Mouse (Mus musculus) liver (tissue): ENCODE measurements around the gene Cecr2.

ENCODE experiments used
- DNase-seq: peaks from one replicate; pipeline ENCODE4 v3.0.0-alpha.2; 2020; ENCODE audit warnings: mixed read lengths

Cecr2 gene

DNA sequence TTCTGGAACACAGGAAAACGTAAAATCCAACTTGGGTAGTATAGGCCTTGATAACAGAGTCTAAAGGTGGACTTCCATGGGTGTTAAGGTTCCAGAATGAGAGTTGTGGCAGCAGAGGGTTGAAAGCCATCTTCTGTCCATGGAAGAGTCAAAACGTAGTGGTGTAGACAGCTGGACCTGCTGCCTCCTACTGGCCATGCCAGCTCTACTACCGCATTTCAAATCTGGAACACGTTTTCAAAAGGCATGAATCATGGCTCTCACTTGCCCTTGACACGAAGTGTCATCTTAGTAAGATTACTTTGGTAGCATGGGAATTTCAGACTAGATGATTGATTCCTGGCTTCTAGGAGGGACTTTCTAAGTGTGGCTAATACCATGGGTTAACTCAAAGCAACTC lies 8.0 kb downstream of the Cecr2 start:
- peak; percentile 58 for DNase-seq

DNA sequence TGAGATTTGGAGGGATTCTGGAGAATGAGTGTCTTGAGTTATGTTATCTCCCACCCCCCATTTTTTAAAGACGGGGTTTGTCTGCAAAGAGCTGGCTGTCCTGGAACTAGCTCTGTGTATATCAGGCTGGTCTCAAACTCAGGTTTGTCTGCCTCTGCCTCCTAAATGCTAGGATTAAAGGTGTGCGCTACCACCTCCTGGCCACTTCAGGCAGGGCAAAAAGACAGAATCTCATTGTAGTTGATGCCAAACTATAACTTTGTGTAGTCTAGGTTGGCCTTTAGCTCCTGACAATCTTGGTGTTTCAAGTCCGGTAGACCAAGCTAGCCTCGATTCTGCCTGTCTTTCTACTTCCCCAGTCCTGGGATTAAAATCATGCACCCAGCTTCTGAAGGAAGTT lies 8.7 kb downstream of the Cecr2 start:
- DNase-seq, result peak; percentile 17

DNA sequence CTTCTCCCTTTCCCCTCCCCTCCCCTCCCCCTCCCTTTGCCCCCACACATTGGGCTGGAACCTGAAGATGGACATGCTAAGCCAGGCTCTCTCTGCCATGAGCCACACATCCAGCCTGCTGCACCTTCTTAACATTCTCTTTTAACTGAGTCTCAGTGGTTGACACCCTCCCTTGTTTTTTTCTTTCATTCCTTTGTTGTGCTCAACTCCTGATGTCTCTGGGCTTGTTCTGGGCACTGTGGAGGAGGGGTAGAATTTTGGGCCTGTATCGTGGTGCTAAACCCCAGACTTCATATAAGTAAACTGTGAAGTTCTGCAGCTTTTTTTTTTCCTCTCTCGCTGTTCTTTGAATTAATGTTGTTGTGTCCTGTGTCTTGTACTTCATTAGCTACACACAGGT lies 9.8 kb downstream of the Cecr2 start:
- DNase-seq, result no peak

DNA sequence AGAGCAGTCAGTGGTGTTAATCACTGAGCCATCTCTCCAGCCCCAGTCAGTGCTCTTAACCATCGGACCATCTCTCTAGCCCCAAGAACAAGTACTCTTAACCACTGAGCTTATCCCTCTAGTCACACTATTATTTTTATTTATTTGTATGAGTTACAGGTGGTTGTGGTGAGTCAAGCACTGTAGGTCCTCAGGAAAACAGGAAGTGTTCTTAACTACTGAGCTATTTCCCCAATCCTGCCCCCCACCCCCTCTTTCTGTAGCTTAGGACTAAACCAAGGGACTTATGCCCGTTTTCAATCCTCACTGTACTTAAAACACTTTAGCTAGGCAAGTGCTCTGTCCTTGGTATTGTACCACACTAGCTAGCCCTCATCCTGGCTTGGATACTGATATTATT lies 17.2 kb downstream of the Cecr2 start:
- DNase-seq, result no peak

DNA sequence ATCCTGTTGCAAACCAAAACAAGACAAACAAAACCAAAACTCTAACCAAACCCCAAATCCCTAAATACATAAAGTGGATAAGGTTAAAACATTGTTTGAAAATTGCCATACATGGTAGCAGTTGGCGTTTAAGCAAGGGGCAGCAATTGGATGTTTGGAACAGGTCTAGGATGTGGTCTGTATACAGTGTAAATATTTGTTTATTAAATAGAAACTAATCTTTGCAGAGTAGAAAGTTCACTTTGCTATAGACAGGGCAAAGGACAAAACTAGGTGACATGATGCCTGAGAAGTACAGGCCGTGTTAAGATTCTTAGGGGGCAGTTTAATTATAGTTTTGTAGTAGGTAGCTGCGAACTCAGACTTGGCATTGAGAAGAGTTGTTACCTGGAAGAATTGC lies 18.6 kb downstream of the Cecr2 start:
- DNase-seq, result no peak

DNA sequence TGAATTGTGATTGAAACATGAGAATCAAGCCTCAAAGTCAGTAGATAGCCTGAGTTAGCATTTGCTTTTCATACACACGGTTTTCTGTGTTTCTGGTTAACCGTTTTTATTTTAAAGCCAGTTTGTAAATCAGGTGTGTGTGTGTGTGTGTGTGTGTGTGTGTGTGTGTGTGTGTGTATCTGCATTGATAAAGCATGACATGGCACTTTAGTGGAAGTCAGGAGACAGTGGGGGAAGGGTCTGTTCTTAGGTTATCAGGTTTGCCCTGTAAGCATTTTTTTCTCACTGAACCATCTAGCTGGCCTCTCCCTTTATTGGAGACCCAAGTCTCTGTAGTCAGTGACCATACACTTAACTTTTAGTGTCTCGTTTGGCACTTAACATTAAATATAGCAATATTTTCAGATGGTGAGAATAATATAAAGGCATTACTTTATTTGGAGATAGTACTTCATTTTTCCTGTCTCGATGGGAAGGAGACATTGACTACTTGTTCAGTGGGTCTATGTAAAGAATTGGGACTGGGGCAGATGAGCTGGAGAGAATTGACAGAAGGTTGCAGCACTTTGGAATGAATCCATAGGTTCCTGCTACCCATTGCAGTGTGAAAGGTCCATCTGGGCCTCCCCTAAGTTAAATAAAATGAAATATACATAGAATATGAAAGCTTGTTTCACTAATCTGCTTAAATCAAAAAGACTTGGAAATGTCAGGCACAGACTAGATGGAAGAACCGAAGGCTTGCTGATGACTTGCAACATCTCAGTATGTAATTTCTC lies 20.9 kb downstream of the Cecr2 start:
- DNase-seq, result no peak

DNA sequence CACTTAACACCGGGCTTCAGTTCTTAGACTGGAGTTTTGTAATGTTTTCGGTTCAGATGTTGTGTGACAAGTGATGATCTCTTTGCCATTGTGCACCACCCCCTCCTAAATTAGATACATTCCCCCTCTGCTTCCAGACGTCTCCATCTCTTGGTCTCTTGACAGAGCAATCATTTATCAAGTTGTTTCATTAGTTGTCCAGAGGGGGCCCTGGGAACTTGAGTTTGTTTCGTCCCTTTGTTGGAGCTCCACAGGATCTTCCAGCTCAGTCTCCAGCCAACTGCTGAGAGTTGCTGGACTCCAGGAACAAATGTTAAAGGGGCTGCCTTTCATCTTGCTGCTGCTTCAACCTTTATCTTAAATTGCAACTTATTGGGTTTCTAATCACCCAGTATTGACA lies 34.1 kb downstream of the Cecr2 start:
- DNase-seq, result no peak

DNA sequence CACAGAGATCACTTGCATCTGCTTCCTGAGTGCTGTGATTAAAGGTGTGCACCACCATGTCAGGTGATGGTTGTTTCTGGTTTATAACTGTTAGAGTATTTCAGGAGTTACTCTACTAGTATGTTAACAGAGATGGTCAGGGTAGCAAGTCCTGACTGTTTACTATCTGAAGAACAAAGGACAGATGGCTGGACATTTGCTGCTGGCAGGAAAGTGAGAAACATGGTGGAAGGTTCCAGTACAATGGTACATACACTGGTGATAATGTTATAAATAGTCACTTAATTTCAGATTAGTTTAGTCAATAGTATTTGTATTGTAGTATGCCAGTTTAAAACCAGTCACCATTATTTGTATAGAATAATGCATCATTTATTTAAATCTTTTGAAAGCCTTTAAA lies 38.2 kb downstream of the Cecr2 start:
- no peak for DNase-seq

DNA sequence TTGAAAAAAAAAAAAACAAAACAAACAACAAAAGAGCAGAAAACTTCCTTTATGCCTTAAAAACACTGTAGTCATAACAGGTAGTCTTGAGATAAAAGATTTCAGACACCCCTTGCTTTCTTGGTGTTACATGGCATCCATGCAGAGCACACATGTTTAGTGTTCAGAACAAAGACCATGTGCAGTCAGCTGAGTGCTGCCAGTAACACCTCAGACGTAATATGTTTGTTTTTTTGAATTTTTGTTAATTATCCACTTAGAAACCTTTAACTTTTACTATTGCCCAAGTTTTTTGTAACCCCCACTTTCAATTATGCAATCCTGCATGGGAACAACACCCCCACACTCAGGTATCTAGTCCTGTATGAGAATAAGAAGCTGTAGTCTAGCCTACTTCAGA lies 42.6 kb downstream of the Cecr2 start:
- DNase-seq, result no peak

DNA sequence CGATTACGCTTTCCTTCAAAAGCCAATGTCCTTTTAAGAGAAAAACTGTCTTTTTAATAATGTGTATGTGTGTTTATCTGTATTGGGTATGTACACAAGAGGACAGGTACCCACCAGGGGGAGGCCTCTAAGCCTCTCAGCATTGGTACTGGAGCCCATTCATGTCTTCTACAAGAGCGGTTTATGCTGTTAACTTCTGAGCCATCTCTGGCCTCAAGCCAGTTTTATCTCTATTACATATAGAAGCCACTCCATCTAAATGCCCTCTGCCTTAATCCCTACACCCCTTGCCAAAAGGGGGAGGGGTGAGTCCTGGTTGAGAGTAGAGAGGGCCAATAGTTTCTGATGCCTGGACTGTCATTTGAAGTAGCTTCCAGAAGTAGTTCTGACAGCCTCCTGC lies 48.6 kb downstream of the Cecr2 start:
- no peak for DNase-seq

DNA sequence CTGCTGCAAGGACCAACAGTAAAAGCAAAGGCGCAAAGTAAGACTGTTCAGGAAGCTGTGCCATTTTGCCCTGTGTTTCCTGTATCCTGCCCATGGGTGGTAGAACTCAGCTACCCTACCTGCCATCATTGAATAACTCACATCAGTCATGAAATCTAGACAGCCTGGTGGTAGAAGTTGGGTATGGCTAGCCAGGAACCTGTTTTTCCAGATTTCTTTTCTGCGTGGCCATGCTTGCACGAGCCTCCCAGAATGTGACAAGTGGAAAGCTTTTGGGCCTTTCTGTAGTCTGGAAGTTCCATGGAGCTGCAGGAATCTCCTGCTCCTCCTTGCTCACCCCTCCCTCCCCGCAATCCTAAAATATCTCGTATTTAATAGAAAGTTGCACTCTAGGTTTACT lies 49.1 kb downstream of the Cecr2 start:
- DNase-seq, result no peak

DNA sequence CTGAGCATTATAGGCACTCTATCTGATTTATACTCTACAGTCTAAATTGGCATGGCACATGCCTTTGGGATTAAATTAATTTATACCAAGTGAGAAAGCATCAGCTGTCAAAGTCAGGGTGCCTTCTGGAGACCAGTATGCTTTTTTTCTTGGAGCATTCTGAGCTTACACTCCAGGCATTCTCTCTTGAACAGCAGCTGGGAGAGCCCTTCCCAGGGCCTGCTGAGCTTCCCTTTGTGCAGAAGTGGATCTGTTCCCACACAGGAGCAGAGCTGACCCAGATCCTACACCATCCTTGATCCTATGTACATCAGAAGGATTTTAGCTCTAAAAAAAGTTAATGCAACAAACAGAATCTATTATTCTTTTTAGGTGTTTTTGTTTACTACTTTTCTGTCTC lies 49.7 kb downstream of the Cecr2 start:
- DNase-seq, result no peak

DNA sequence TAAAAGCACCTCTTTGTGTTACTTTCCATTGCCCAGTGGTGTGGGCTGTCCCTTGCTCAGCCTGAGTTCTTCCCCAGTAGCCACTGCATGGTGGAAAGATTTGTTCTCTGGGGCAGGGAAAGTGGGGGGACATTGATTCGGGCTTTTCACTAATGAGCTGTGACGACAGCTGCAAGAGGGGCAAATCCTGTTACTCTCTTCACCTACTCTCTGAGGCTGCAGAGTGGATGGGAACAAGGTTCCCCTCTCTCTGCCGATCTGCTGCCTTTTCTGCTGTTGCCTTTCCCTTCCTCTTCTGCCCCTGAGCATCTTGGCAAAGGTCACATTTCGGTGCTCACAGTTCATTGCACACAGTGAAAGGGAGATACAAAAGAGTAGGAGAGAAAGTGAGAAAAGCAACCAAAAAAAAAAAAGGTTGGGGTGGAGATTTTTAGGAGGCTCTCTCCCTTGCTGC lies 50.4 kb downstream of the Cecr2 start:
- DNase-seq, result no peak

DNA sequence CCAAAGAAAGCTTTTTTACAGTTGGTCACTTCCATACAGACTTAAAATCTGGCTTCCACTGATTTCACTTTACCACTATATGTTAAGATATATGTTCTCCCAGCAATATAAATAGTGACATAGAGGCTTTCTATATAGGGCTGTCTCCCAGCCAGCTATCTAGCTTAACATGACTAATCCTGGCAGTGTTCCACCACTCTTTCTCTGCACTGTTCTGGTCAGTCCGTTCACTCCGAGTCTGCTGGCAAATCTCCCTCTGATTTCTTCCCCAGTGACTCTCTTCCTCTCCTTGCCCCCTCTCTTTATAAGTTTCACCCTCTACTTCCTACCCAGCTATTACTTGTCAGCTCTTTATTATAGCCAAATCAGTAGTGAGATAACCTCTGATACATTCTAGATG lies 59.8 kb downstream of the Cecr2 start:
- DNase-seq, result no peak

DNA sequence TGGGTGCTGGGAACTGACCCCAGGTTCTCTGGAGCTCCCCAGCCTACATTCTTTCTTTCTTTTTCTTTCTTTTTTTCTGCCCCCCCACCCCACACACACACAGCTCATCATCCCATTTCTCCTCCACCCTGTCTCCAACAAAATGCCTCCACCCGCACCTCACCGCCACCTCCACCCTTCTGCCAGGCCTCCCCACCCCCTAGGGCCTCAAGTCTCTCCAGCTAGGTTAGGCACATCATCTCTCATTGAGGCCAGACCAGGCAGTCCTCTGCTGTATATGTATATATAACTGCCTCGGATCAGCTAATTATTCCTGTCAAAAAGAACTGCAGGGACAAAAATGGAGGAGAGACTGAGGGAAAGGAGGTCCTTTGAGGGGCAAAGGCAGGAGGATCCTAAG lies 69.8 kb downstream of the Cecr2 start:
- no peak for DNase-seq

DNA sequence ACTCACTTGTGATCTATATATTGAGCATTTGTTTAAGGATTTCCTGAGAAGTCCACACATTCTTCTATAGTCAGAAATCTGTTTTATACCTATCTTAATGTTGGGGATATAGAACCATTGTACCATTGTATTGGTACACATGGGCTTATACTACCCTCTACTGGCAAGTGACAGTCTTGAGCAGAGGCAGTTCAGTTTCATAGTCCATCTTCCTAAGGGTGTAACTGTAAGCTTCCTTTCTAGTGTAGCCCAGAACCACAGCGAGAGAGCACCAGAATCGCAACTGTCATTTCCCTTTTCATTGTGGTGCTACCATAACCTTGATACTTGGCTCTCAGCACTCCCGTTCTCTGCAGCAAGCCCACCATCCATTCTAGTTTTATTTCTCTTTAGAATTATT lies 70.4 kb downstream of the Cecr2 start:
- DNase-seq, result no peak

DNA sequence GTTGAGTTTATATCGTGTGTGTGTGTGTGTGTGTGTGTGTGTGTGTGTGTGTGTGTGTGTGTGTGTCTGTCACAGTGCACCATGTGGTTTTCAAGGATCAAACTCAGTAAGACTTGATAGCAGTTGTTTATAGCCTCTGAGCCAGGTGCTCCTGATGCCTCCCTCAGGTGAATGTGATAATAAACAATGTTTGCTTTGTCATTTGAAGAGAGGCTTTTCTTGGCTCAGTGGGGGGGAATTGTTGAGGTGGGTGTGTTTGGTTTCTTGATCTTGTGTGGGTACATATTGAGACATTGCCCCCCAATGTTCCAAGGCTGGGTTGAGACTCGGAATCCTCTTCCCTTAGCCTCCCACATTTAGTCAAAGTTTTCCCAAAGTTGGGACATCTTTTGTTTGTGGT lies 77.0 kb downstream of the Cecr2 start:
- DNase-seq, result no peak

DNA sequence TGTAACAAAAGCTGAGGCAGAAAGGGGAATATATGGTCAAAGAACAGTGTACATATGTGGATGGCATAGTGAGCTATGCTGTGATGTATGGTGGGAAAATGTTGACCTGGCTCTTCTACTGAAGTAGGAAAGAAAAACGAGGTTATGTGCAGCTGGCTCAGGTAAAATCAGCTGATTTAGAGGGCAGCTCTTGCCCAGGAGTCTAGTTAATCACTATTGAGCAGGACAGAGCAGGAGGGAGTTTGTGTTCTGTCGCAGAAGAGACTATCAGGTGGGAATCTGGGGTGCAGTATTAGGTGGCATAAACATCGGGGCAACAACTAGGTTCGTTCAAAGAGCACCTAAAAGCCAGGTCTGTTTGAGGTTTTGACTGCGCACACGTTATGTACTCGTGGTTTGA lies 78.1 kb downstream of the Cecr2 start:
- DNase-seq, result no peak

DNA sequence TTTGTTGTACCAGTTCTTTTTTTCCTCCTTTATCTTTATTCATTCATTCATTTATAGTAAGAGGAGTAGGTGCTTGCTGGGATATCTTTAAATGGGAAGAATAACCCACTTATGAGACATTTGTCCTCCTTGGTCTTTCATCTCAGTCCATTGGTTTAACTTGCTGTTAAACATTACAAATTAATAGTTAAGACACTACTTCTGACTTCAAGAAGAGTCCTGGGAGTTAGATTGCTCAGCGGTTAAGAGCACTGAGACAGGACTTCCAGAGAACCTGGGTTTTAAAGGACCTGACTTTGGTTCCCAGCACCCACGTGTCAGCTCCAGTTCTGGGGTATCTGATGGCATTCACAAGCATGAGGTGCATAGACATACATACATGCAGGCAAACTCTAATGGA lies 80.2 kb downstream of the Cecr2 start:
- DNase-seq, result no peak

DNA sequence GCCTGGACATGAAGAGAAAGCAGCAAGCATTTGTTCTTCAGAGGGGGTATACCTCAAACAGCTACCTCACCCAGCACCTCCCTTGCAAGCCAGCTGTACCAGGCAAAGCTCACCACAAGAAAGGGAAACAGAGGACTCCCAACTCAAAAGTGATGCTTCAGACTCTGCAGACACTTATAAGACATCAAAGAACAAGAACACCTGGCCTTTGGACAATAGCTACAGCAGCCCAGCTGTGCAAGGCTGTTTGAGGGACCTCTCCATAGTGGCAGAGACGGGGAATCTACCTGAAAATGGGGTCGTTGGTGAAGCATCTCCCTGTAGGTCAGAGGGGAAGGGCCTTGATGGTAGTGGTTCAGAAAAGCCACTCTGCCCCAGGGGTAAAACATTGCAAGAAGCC lies 95.0 kb downstream of the Cecr2 start:
- DNase-seq, result no peak

DNA sequence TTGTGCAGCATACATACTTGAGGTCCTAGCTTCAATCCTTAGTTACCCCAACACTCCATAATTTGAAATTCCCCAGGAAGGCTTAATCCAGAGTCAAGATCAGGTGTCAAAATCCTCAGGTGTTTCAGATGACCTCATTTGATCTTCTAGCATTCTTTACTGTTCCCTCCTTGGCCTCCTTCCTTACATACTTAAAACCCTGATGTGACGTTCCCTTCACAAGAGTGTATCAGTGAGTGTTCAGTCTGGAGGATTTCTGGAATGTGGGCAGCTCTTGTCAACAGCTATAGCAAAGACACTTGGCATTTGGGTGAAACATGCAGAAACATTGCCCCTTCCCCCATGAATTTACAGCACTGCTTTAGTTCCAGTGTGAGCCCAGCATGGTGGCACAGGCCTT lies 103.8 kb downstream of the Cecr2 start:
- no peak for DNase-seq

DNA sequence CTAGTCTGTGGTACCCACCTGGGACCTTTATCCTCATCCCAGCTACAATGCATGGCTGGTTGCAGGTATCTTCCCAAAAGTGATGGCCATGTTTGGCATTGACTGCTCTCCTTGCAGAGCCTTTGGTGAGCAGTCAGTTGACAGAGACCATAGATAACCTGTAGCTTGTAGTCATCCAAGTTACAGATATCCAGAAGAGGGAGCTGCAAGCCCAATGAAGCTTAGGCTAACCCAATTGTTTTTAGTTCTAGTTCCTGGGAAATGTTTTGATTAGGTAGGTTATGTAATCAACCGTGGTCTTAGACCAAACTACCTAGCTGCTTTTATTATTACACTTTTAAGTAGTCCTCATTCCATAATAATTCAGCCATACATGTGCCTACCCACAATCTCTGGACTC lies 105.2 kb downstream of the Cecr2 start:
- DNase-seq, result no peak

DNA sequence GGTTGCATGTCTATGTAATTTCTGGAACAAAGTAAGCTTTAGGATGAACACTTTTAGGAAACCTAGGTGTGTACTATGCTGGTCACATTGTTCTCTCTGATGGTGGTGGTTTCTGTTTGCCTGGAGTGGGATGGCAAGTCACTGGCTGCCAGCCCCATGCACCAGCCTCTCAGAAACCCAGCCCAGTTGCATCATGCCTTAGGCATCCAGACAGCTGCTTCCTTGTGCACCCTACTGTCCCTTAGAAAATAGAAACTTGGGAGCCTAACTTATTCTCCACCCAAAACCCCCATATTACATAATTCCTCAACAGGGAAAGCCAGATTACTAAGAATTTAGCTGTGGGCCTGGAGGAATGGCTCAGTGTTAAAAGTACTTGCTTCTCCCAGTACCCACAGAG lies 105.9 kb downstream of the Cecr2 start:
- DNase-seq, result no peak

DNA sequence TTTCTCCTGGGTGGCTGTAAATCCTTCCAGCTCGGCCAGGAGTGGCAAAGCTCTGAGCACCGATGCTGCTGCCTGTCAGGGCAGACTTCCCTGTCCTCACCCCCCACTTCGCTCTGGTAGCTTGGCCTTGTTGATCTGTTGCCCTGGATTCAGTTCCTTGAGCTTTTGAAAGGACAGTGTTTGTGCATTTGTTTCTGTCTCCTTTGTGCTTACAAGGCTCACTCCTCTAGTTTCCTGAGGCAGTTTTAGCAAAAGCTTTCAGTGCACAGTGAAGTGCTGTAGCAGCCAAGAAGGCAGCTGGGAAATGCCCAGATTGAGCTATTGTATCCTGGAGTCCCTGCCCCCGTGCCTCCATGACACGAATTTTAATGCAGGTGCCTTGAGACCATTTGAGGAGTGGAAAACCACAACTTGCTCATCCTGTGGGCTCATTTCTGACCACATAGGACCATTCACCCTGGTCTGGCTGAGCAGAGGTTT lies 107.0 kb downstream of the Cecr2 start, which contains the start of gene Slc25a18:
Gene Slc25a18 (plus strand): TSS at position 430 of the 480 bp plus-strand sequence.
- DNase-seq, result no peak

DNA sequence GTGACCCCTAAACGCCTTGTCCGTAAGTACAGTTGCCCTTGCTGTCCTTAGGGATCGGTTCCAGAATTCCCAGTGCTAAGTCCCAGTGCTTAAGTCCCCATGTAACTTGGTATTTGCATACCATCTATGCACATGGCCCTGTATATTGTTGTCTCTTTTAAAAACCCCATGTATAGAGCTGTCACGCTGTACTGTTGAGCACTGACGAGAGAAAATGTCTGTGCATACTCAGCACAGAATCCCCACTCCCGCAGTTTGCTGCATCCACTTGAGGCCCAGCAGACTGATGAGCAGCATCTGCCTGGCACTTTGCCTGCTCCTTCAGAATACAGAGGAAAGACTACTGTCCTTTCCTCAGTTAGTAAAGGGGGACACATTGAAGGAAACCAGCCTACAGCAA lies 107.6 kb downstream of the Cecr2 start:
- DNase-seq, result no peak
